Mouse (Mus musculus): ENCODE data around the gene Stat6.

GRCm38 (mm10) chr10:127619941-127620405, 22.8 kb upstream of the Stat6 start:
- no peak for TF ChIP-seq POLR2A (IDR thresholded peaks at IDR 0.05; ENCODE audit: borderline replicate concordance, control insufficient read depth, low read depth, low read length)
- no peak for TF ChIP-seq CTCF (IDR thresholded peaks at IDR 0.05; ENCODE audit: control insufficient read depth, insufficient read depth, low read length)
